In the genomic region with DNA sequence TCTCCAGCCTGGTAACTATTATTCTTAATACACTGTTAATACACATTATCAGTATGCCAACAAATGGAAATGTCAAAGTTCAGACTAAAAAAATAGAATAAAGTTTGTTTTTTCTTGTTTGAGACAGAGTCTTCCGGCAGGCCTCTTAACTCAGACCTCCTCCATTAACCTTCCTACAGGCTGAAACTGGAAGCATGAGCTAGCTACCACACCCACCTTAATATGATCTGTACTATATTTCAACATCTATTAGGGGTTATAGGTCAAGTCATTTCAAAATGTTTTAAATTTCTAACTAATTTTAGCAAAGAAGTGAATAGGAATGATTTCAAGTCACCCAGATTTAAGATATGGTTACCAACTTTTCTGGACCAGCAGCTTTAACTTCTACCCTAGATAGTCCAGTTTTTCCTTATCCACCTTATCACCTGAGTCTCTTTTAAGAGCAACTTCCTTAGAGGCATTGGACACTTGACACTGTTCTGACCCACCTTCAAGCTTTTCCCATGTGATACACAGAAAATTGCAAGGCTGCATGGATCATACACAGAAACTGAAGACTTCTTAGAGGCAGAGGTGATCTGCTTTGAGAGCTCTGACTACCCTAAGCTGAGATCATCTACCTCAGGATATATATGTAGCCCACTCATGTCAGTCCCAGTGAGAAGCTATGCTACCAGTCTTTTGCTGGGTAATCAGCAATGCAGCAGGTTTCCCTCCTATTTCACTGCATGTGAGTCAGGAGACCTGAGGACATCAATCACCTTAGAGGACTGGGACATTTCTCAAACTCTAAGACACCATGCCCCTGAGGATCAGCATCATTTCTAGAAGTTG, we compare ENCODE assay signal across 21 mouse cellular contexts. TPM values are rescaled to one million over a fixed set of nuclear protein-coding genes. Genes with fewer than 3 reads are reported as not detected.
DNase-seq lines count a peak whose midpoint lies in the region; ATAC-seq and TF ChIP-seq lines count a peak whose summit lies in the region.
"Had no signal": no experiment of that assay in that cellular context is flagged by ENCODE, and none has a peak within 500 bp of the region (broad histone marks: within the 10 kb centered on the region; RNA-seq: fewer than 3 reads in every experiment).

No protein-coding gene starts in this region.

- peak overlapping the region; percentile 49 for H3K4me3 ChIP-seq in kidney, adult 2 months (ENCODE audit: insufficient read depth, low read depth, low read length)
- no peak overlapping the region for H3K4me3 ChIP-seq in intestine, embryonic 15.5 days (replicated peaks)
- H3K4me3 ChIP-seq in liver, embryonic 15.5 days (replicated peaks) = no peak overlapping the region
- H3K4me3 ChIP-seq in stomach, embryonic 16.5 days (replicated peaks; ENCODE audit: low read length) = no peak overlapping the region
- H3K4me3 ChIP-seq: erythroblast, embryonic 14.5 days; heart, adult 2 months; midbrain, embryonic 10.5 days had no signal

- no peaks in the 10 kb centered on the region for H3K27me3 ChIP-seq in kidney, adult 2 months (replicated peaks; ENCODE audit: control insufficient read depth, insufficient read depth, low read length)
- no peaks in the 10 kb centered on the region for H3K27me3 ChIP-seq in intestine, embryonic 15.5 days (replicated peaks)
- H3K27me3 ChIP-seq in liver, embryonic 15.5 days = no peaks in the 10 kb centered on the region
- no peaks in the 10 kb centered on the region for H3K27me3 ChIP-seq in stomach, embryonic 16.5 days (ENCODE audit: control insufficient read depth, insufficient read depth, low read length)

- 33% methylated on average over 1 of the region's 1 CpGs for WGBS in kidney, adult 2 months
- 46% methylated on average over 1 of the region's 1 CpGs for WGBS in intestine, embryonic 15.5 days
- WGBS in liver, embryonic 15.5 days (ENCODE audit: insufficient replicate concordance) = 69% methylated on average over 1 of the region's 1 CpGs
- WGBS in stomach, embryonic 16.5 days = 44% methylated on average over 1 of the region's 1 CpGs

- no peaks in the 10 kb centered on the region for H3K9me3 ChIP-seq in intestine, embryonic 15.5 days
- H3K9me3 ChIP-seq in liver, embryonic 15.5 days (replicated peaks) = no peaks in the 10 kb centered on the region
- H3K9me3 ChIP-seq in stomach, embryonic 16.5 days (replicated peaks; ENCODE audit: control insufficient read depth, low read length) = no peaks in the 10 kb centered on the region
- H3K9me3 ChIP-seq: G1E; midbrain, embryonic 10.5 days had no signal

- 0 out of 2 replicates have a peak overlapping the region, but pooled peaks have one; percentile 15 for H3K9ac ChIP-seq in intestine, embryonic 15.5 days
- H3K9ac ChIP-seq in liver, embryonic 15.5 days = no peak overlapping the region
- H3K9ac ChIP-seq in stomach, embryonic 16.5 days (ENCODE audit: low read length) = no peak overlapping the region

- TF ChIP-seq CTCF in kidney, adult 2 months (conservative IDR thresholded peaks at IDR 0.05; ENCODE audit: insufficient read depth, insufficient read length, low read depth, low read length) = no peak

- DNase-seq in kidney, adult 2 months = no peak
- no peak for DNase-seq in kidney, postnatal 10 days
- no peak for DNase-seq in MN1 (ENCODE audit: low spot score)
- DNase-seq in lung, adult 18-20 months = no peak
- no peak for DNase-seq in gastrocnemius, postnatal 25 days
- DNase-seq: adrenal gland, postnatal 14 days; cerebellum, adult 11-12 months; gastrocnemius, postnatal 10 days; heart, adult 2 months; heart, postnatal 4 days; kidney, postnatal 4 days; retina, postnatal 1 day; thymus, postnatal 4 days had no signal

- H3K4me1 ChIP-seq in kidney, adult 2 months (ENCODE audit: control insufficient read depth, insufficient read depth, low read length) = peaks cover 21% of the 10 kb centered on the region
- H3K4me1 ChIP-seq in intestine, embryonic 15.5 days (replicated peaks) = 0 out of 2 replicates have a peak, but pooled peaks cover 9% of the 10 kb centered on the region
- peaks cover 43% of the 10 kb centered on the region for H3K4me1 ChIP-seq in liver, embryonic 15.5 days (replicated peaks)
- peaks cover 6% of the 10 kb centered on the region for H3K4me1 ChIP-seq in stomach, embryonic 16.5 days (ENCODE audit: control insufficient read depth, insufficient read depth, low read length)

- peak overlapping the region; percentile 30 for H3K4me2 ChIP-seq in intestine, embryonic 15.5 days (replicated peaks)
- peak overlapping the region; percentile 3; the same call in 1 of the 2 replicates for H3K4me2 ChIP-seq in liver, embryonic 15.5 days
- H3K4me2 ChIP-seq in stomach, embryonic 16.5 days (ENCODE audit: low read depth, low read length) = no peak overlapping the region

- peak; percentile 85 for ATAC-seq in intestine, embryonic 15.5 days
- peak; percentile 42 for ATAC-seq in liver, embryonic 15.5 days (ENCODE audit: insufficient read depth)
- ATAC-seq in stomach, embryonic 16.5 days (ENCODE audit: insufficient read depth, low FRiP score) = no peak; the same call in 1 of the 2 replicates
- ATAC-seq: forebrain, embryonic 14.5 days; hindbrain, embryonic 16.5 days had no signal

- H3K27ac ChIP-seq in kidney, adult 2 months (ENCODE audit: insufficient read depth, low read depth, low read length) = peak overlapping the region; percentile 88
- peak overlapping the region; percentile 79 for H3K27ac ChIP-seq in intestine, embryonic 15.5 days
- peak overlapping the region; percentile 46 for H3K27ac ChIP-seq in liver, embryonic 15.5 days (replicated peaks)
- H3K27ac ChIP-seq in stomach, embryonic 16.5 days (ENCODE audit: low read length) = peak overlapping the region; percentile 68
- H3K27ac ChIP-seq: heart, adult 2 months; midbrain, embryonic 10.5 days had no signal

- H3K36me3 ChIP-seq in kidney, adult 2 months (ENCODE audit: control insufficient read depth, insufficient read depth, low read length) = no peaks in the 10 kb centered on the region
- no peaks in the 10 kb centered on the region for H3K36me3 ChIP-seq in intestine, embryonic 15.5 days
- no peaks in the 10 kb centered on the region for H3K36me3 ChIP-seq in liver, embryonic 15.5 days (replicated peaks)
- H3K36me3 ChIP-seq in stomach, embryonic 16.5 days (ENCODE audit: control insufficient read depth, insufficient read depth, low read length) = no peaks in the 10 kb centered on the region

- TF ChIP-seq POLR2A in kidney, adult 2 months (IDR thresholded peaks at IDR 0.05; ENCODE audit: low read depth, low read length) = no peak

RNA-seq across cellular contexts. Expression of gene Usp3, which starts 17.7 kb away (rescaled TPM):
- polyA plus RNA-seq in kidney, adult 2 months (2012; rRNA removed) = 25.1 and 29.6 TPM in 2 replicates
- polyA plus RNA-seq in intestine, embryonic 15.5 days (2015; fragmentation: Nextera tagmentation; extraction: Ambion mirVana) = 78.9 and 79.5 TPM in 2 replicates
- polyA plus RNA-seq in liver, embryonic 15.5 days (2015; fragmentation: Nextera tagmentation; extraction: Ambion mirVana) = 13.1 and 13.4 TPM in 2 replicates
- 54.5 and 65.1 TPM in 2 replicates for polyA plus RNA-seq in stomach, embryonic 16.5 days (2015; fragmentation: Nextera tagmentation; extraction: Ambion mirVana)
- 10 to 100 TPM; 12.8 to 15.4 TPM for total RNA-seq in gastrocnemius, postnatal 25 days (2021)
